Mouse (Mus musculus): ENCODE results near the gene Olfr70.

Gene Olfr70

GRCm38 (mm10) chr4:43653161-43654015, 47.2 kb downstream of the Olfr70 start, which contains the start of gene Spag8:
Gene Spag8, minus strand, starts transcription at chr4:43653594.
- DNase-seq: no peak

- DNase-seq: no peak
Measured at GRCm38 (mm10) chr4:43652726-43653125, 47.9 kb downstream of the Olfr70 start.

- no peak for DNase-seq
Measured at GRCm38 (mm10) chr4:43649783-43650182, 50.8 kb downstream of the Olfr70 start.
